In genomic region chr11:50670881-50671280, GRCm38 (mm10) we compare ENCODE assay signal across 15 mouse cellular contexts.
"Had no signal": no experiment of that assay in that cellular context is flagged by ENCODE, and none has a peak within 500 bp of the region (broad histone marks: within the 10 kb centered on the region; RNA-seq: fewer than 3 reads in every experiment).

No protein-coding gene starts in this region.

- H3K27ac ChIP-seq: liver, embryonic 15.5 days; macrophage; midbrain, embryonic 12.5 days; neural tube, embryonic 12.5 days had no signal

- H3K4me1 ChIP-seq: liver, embryonic 15.5 days; megakaryocyte, embryonic 14.5 days; midbrain, embryonic 12.5 days had no signal

- DNase-seq: liver, postnatal 0 days; lung, adult 2 months; lung, postnatal 14 days; midbrain, embryonic 14.5 days; right cerebral cortex, postnatal 14 days; spleen, adult 18-20 months; thymus, adult 18-20 months; thymus, postnatal 14 days; thymus, postnatal 36 days had no signal

- H3K36me3 ChIP-seq: liver, embryonic 15.5 days; lung, embryonic 15.5 days; midbrain, embryonic 12.5 days; neural tube, embryonic 12.5 days had no signal

- H3K4me3 ChIP-seq: liver, embryonic 15.5 days; lung, embryonic 15.5 days; megakaryocyte, embryonic 14.5 days; midbrain, embryonic 12.5 days; neural tube, embryonic 12.5 days had no signal

- H3K9me3 ChIP-seq: liver, embryonic 15.5 days; lung, embryonic 15.5 days; midbrain, embryonic 12.5 days; neural tube, embryonic 12.5 days had no signal

- H3K27me3 ChIP-seq: liver, embryonic 15.5 days; lung, embryonic 15.5 days; midbrain, embryonic 12.5 days; neural tube, embryonic 12.5 days had no signal
